Mouse (Mus musculus) right cerebral cortex, postnatal 36 days (tissue): ENCODE measurements at regions not wholly inside any gene's neighbourhood (a gene's known extent, or its start where the extent isn't known, plus 50 kb on each side); places are given as distances from the start of the nearest gene placed in this dataset.

Source experiments
- DNase-seq, 2 experiments: peaks; one replicate each; pipeline ENCODE4 v3.0.0; 2022; ENCODE audit warnings: low spot score in 2 of 2, mixed read lengths in 1 of 2

DNA sequence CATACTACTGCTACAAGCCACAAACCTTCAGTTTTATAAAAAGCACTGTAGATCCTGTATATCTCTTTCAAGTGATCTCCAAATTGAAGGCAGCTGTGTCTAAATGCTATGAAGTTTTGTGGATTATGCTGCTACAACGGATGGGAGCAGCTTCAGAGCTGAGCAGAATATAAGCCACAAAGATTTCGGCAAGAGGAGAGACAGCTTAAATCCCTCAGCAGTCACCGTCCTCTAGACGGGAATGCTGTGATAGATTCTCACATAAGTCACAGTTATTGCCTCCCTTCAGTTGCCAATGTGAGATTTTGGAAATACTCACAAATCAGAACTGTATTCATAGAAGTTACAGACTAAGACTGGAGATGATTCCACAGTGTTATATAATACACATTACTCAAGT, 76.3 kb upstream of the Ccdc85a start:
- DNase-seq, result no peak

GRCm38 (mm10) chr11:28655169-28655846, 71.2 kb upstream of the Ccdc85a start:
- no peak for DNase-seq

DNA sequence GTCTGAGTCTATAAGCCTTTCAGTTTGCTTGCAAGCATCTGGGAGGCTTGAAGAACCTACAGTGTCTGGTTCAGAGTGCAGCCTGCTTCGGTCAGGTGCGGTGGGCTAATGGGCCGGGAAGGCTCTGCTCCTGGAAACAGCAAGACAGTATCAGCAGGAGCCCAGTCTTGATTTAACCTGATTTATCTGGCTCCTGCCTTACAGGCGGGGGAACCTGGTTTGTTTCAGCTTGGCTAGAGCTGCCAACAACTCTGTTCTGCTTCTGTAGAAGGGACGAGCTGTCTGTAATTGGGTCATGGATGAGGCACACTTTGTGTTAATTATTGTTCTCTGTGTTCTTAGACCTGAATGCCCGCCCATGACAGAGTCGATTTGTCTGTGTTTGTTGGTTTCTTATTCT, 65.3 kb upstream of the Ccdc85a start:
- no peak for DNase-seq

- no peak for DNase-seq
Measured at GRCm38 (mm10) chr11:28648916-28649315, 64.8 kb upstream of the Ccdc85a start.

DNA sequence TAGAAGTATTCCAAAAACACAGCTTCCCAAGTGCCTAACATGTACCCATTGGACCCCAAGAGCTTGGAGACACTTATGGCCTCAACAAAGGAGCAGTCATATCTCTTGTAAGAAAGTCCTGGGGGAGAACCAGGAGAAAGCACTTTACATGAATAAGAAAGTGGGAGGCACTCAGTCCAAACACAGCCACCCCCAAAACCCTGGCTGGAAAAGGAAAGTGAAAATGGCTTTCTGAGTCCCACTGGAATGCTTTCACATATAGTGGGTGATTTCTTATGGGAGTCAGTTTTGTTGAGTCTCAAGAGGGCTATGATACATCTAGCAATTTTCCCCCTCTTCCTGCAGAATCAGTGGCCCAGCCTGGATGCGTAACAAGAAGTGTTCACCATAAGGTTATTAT, 55.0 kb upstream of the Ccdc85a start:
- no peak for DNase-seq

GRCm38 (mm10) chr11:28636752-28637151, 52.6 kb upstream of the Ccdc85a start:
- no peak for DNase-seq
